Mouse (Mus musculus): ENCODE measurements around the gene Pga5.
A peak's percentile ranks its signal among the peaks of the same experiment; 100 is the strongest.

Gene Pga5

GRCm38 (mm10) chr19:10671319-10671718 is 6.6 kb downstream of the Pga5 start:
- no peak for DNase-seq (ENCODE audit: extremely low spot score, low read depth, low spot score)

DNA sequence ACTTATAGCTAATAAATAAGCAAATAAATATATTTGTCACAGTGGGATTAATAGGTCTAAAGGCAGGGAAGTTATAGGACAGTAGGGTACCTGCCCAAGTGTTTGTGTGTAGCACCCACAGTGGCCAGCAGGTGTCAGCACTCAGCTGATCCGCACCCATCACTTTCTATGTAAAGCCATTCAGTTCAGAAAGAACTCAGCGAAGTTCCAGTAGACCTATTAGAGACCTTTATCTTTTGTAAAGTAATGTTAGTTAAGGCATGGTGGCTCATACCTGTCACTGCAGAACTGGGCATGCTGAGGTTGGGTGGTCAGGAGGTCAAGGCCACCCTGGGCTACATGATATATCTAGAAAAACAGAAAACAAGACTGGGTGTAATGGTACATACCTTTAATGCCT is 12.4 kb downstream of the Pga5 start:
- DNase-seq (ENCODE audit: extremely low spot score, low read depth, low spot score): peak; percentile 35

DNA sequence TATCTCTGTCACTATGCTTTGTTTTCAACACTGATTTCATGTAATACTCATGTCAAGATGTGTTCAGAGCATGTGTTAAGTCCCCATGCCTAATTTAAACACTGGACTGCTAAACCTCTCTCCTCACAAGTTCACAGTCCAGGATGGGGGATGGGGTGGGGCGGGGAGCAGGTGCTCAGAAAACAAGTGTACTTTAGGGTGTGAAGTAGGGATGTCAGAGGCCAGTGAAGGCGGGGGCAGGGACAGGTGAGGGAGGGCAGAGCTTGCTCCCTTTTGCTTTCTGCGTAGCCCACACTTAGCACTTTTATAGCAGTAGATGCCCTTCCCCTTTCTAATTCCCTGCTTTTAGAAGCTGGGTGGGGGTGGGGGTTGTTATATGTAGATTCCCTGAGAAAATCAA is 12.8 kb downstream of the Pga5 start:
- DNase-seq (ENCODE audit: extremely low spot score, low read depth, low spot score): no peak

GRCm38 (mm10) chr19:10662665-10663064 is 15.2 kb downstream of the Pga5 start:
- DNase-seq (ENCODE audit: extremely low spot score, low read depth, low spot score): no peak

GRCm38 (mm10) chr19:10661919-10662318 is 16.0 kb downstream of the Pga5 start:
- no peak for DNase-seq (ENCODE audit: extremely low spot score, low read depth, low spot score)

GRCm38 (mm10) chr19:10661373-10661772 is 16.5 kb downstream of the Pga5 start:
- DNase-seq (ENCODE audit: extremely low spot score, low read depth, low spot score): no peak

DNA sequence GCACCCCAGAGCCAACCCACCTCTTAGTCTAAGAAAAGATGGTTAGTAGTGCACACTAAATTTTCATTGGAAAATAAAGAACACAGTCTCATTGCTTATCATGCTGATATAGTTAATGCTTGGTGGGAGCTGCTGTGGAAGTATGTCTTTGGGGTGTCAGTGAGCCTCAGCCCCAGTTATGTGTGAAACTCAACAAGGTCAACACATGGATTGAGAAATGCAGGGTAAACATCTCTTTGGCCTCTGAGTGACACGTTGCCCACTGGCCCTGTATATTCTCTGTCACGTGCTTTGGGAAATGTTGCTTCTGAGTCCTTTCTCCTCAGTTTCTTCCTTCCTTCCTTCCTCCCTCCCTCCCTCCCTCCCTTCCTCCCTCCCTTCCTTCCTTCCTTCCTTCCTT is 19.5 kb downstream of the Pga5 start:
- DNase-seq (ENCODE audit: extremely low spot score, low read depth, low spot score): no peak

DNA sequence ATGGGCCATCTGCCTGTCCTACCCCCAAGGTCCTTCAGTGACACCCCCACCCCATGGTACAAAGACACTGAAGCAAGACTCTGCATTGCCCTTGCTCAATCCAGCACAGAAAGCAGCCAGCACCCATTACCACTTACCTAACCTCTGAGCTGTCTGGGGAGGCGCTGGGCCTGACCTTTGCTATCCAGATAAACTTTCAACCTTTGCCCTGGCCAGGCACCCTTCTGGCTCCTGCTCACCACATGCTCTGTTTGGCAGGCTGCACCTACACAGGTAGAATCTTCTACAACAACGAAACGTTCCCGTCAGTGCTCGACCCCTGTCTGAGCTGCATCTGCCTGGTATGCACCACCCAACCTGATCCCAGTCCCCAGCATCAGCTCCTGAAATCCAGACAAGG is 20.1 kb downstream of the Pga5 start:
- no peak for DNase-seq (ENCODE audit: extremely low spot score, low read depth, low spot score)

DNA sequence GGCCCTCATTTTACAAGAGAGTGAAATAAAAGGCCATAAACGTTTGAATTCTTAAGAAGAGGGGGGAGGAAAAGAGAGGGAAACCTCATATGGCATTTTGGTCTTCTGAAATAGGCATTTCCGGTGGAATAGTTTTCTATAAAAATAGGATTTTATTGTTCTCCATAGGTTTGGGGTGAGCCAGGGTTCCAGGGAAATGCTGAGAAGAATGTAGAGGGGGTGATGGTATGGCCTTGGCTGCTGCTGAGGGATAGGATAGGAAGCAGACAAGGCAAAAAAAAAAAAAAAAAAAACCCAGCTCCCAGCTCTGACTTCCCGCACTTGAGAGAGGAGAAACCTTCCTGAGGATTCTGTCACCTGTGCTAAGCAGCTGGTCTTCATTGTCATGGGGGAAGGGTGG is 21.8 kb downstream of the Pga5 start:
- no peak for DNase-seq (ENCODE audit: extremely low spot score, low read depth, low spot score)

DNA sequence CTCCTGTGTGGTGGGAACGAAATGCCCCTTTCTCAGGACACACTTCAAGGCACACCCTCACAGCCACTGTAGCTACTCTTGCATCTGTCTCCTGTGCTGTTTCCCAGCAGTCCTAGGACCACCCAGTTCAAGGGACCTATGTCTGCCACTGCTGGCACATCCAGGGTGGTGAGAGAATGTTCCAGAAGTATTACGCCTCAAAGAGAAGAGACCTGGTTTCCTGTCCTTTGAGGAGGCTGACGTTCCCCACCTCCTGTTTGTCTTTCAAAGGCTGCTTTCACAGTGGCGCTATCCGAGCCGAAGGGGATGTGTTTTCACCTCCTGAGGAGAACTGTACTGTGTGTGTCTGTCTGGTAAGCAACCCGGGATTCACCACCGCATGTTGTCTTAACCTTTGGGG is 29.7 kb downstream of the Pga5 start:
- no peak for DNase-seq (ENCODE audit: extremely low spot score, low read depth, low spot score)

GRCm38 (mm10) chr19:10645616-10646015 is 32.3 kb downstream of the Pga5 start:
- DNase-seq (ENCODE audit: extremely low spot score, low read depth, low spot score): no peak

DNA sequence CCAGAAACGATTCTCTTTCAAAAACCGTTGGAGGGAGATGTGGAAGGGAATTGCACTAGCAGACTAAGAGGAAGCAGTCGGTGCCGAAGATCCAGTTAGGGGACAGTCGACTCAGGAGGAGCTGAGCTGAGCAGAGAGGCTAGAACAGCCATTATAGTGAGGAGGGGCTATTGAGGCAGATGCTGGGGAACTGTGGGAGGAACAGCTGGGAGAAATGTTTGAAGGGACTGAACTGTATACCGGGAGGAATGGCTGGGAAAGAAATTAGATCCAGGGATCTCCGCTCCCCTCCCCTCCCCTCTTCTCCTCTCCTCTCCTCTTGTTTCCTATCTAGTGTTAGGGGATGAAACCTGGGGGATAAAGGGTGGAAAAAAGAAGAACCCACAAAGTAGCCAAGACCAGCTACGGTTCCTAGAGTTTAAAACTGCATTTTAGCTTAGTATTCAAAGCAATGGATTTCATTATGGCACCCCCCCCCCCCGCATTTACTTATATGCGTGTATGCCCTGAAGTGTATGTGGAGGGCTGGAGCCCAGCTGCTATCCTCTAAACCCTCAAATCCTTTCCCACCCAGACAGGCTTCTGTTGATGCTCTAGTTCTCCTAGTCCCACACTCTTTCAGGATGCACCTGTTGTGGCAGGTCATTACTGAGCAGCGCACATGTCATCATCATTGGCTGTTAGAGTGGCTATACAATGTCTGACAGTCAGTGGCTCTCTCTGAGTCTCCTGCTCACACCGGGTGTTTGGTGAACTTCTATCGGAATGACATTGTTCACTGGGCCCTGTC is 37.1 kb downstream of the Pga5 start:
- no peak for DNase-seq (ENCODE audit: extremely low spot score, low read depth, low spot score)

DNA sequence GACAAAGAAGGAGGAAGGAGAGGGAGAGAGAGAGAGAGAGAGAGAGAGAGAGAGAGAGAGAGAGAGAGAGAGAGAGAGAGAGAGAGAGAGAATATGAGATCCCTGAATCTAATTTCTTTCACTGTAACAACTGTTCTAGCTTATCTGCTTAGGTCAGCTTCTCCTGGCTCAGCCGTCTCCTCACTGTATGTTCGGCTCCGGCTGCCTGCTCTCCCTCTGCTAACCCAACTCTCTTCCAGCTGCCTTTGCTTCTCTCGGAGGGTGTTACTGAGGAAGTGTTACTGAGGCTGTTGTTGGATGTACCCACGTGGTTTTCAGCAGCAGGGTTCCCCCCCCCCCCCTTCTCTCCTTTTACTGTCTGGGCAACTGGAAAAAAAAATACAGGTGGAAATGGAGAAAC is 37.8 kb downstream of the Pga5 start:
- DNase-seq (ENCODE audit: extremely low spot score, low read depth, low spot score): no peak

- no peak for DNase-seq (ENCODE audit: extremely low spot score, low read depth, low spot score)
Observed at GRCm38 (mm10) chr19:10637840-10638239, 40.0 kb downstream of the Pga5 start.

GRCm38 (mm10) chr19:10634872-10635318 is 43.0 kb downstream of the Pga5 start:
- DNase-seq (ENCODE audit: extremely low spot score, low read depth, low spot score): peak; percentile 3

- peak; percentile 12 for DNase-seq (ENCODE audit: extremely low spot score, low read depth, low spot score)
Observed at GRCm38 (mm10) chr19:10634106-10634871, 43.6 kb downstream of the Pga5 start, which contains the start of gene Vwce. TSS of gene Vwce (plus strand) at chr19:10634213.
